Mouse (Mus musculus): ENCODE measurements around the gene Zbtb42. TPM values are rescaled to one million over a fixed set of nuclear protein-coding genes. Genes with fewer than 3 reads are reported as not detected.

Gene Zbtb42
- total and polyA plus RNA-seq, 2 experiments from 2014 or later = 3.3 to 3.7 TPM

DNA sequence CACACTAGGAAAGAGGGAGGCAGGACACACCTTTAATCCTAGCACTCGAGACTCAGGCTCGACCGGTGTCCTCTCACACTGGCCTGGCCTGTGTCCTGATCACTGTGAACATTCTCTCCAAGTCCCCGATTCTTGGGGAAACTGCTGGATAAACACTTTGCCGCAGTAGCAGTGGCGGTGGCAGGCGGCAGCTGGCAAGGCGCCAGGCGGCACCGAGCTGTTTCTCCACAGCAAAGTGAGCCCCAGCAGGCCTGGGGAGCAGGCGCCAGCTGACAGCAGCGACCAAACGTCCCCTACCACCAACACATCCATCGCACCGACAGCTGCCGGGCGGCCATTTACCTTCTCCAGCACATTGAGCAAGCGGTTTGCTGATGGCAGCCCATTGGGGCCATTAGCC, 13.2 kb upstream of the Zbtb42 start:
- Histone ChIP-seq H3K9ac (replicated peaks; ENCODE audit: low read length) (peak overlapping the region; percentile 24; the same call in 1 of the 2 replicates), H3K4me1 (ENCODE audit: insufficient read depth, low read length) (peaks cover 43% of the 10 kb centered on the region), H3K27ac (peak overlapping the region; percentile 82), H3K9me3 (ENCODE audit: low read length) (no peaks in the 10 kb centered on the region), H3K36me3 (ENCODE audit: insufficient read depth, low read length) (peaks cover 37% of the 10 kb centered on the region), H3K4me3 (ENCODE audit: low read length) (no peak overlapping the region), H3K27me3 (ENCODE audit: insufficient read depth, low read length) (no peaks in the 10 kb centered on the region), H3K4me2 (ENCODE audit: low read depth, low read length) (peak overlapping the region; percentile 21; the same call in 1 of the 2 replicates)
- DNase-seq (ENCODE audit: low spot score) (peak; percentile 87), ATAC-seq (peak; percentile 3; the same call in 1 of the 2 replicates)
- 12% methylated on average over 18 of the region's 18 CpGs for WGBS
- no peak for TF ChIP-seq CTCF (IDR thresholded peaks at IDR 0.05; ENCODE audit: low read depth)

DNA sequence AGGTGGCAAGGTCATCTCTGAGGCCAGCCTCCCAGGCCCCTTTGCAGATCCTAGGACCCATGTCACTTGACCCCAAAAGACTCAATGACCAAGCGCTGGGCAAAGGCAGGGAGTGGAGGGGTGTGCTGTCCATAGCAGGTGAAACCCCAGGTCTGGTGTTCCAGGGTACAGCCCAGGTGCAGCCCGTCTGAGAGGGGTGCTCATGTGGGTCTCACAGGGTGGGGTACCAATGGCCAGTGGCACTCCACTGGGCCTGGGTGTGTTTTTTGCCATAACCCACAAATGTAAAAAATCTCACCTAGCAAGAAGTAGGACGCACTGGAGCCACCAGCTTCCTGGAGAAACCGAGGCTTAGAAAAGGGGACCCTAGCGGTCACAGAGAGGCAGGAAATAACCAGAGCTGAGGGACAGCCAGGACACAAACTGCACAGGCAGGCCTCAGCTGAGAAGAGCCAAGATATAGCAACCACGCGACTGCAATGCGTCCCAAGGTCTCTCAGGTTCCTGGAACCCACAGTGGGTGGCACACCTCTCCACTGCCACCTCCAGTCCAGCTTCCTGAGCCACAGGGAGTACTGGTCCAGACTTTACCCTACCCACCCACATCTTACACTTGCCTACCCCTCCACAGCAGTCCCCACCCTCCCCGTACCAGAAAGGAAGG, 12.6 kb upstream of the Zbtb42 start:
- Histone ChIP-seq H3K4me2 (ENCODE audit: low read depth, low read length) (peak overlapping the region; percentile 21; the same call in 1 of the 2 replicates), H3K36me3 (ENCODE audit: insufficient read depth, low read length) (peaks cover 43% of the 10 kb centered on the region), H3K27ac (peak overlapping the region; percentile 82), H3K9ac (replicated peaks; ENCODE audit: low read length) (no peak overlapping the region; the same call in 1 of the 2 replicates), H3K9me3 (ENCODE audit: low read length) (no peaks in the 10 kb centered on the region), H3K4me1 (ENCODE audit: insufficient read depth, low read length) (peaks cover 40% of the 10 kb centered on the region), H3K27me3 (ENCODE audit: insufficient read depth, low read length) (no peaks in the 10 kb centered on the region), H3K4me3 (ENCODE audit: low read length) (no peak overlapping the region)
- TF ChIP-seq CTCF (IDR thresholded peaks at IDR 0.05; ENCODE audit: low read depth) = no peak
- DNase-seq (ENCODE audit: low spot score) (no peak), ATAC-seq (no peak)
- 71% methylated on average over 9 of the region's 9 CpGs for WGBS

DNA sequence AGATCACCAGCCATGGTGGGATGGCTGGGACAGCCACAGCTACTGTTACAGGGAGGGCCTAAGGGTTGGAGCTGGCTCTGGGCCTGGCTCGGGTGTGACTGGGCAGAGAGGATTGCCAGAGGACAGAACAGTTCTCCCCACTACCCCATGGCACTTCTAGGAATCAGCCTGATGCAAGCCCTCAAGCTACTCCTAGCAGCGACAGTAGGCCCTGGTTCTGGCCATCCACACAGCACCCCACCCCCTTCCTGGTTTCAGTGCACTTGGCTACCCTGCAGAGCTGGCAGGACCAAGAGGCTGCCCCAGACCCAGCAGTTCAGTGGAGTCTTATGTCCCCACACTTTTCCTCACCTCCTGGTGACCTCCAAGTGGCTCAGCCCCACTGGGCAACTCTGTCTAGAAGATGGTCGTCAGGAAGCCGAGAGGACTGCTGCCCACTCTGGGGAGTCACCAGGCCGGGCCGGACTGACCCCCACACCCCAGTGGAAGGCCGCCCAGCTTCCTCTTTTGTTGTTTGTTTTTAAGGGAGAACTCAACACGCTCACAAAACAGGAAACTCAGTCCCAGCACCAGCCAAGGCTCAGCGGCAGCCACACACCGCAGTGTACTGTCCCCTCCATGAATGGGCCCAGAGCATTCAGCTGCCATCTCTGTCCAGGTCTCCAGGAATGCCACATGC, 10.9 kb upstream of the Zbtb42 start:
- ATAC-seq = no peak; the same call in 1 of the 2 replicates
- Histone ChIP-seq H3K9me3 (ENCODE audit: low read length) (no peaks in the 10 kb centered on the region), H3K27ac (peak overlapping the region; percentile 36; the same call in 1 of the 2 replicates), H3K4me3 (ENCODE audit: low read length) (no peak overlapping the region), H3K36me3 (ENCODE audit: insufficient read depth, low read length) (peaks cover 42% of the 10 kb centered on the region), H3K27me3 (ENCODE audit: insufficient read depth, low read length) (no peaks in the 10 kb centered on the region), H3K9ac (replicated peaks; ENCODE audit: low read length) (no peak overlapping the region), H3K4me2 (ENCODE audit: low read depth, low read length) (no peak overlapping the region), H3K4me1 (ENCODE audit: insufficient read depth, low read length) (peaks cover 54% of the 10 kb centered on the region)
- 61% methylated on average over 10 of the region's 10 CpGs for WGBS
- no peak for TF ChIP-seq CTCF (IDR thresholded peaks at IDR 0.05; ENCODE audit: low read depth)
- no peak for DNase-seq (ENCODE audit: low spot score)

DNA sequence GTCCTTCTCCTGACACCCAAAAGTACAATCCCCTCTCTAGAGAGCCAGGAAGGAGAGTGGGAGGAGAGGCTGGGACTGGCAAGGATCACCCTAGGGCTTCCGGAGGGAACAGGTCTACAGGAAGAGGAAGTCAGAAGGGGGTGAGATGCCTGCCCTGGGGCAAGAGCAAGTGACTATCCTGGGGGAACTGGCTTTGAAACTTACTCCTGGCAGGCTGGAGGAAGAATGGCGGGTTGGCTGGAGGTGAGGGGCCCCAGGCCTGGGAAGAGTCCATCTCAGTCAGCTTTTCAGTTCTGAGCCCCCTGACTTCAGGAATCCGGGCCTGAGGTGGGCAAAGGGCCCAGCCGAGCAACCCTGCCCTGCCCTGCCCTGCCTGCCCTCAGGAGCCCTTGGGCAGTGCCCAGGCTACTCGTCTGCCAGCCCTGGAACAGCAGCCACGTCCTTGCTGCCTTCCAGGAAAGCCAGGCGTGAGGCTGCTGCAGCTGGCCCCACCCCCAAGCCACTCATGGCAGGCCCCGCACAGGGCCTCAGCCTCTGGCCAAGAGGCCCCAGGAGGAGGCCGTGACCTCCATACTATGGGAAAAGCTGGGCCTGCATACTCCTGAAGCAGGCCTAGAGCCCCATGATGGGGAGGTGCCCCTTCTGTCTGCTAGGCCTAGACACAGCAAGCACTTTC, 7.8 kb upstream of the Zbtb42 start:
- Histone ChIP-seq H3K27me3 (ENCODE audit: insufficient read depth, low read length) (no peaks in the 10 kb centered on the region), H3K9me3 (ENCODE audit: low read length) (no peaks in the 10 kb centered on the region), H3K36me3 (ENCODE audit: insufficient read depth, low read length) (peaks cover 42% of the 10 kb centered on the region), H3K27ac (no peak overlapping the region), H3K4me3 (ENCODE audit: low read length) (no peak overlapping the region), H3K4me1 (ENCODE audit: insufficient read depth, low read length) (peaks cover 38% of the 10 kb centered on the region), H3K9ac (replicated peaks; ENCODE audit: low read length) (0 out of 2 replicates have a peak overlapping the region, but pooled peaks have one; percentile 22), H3K4me2 (ENCODE audit: low read depth, low read length) (peak overlapping the region; percentile 90; the same call in 1 of the 2 replicates)
- WGBS = 37% methylated on average over 9 of the region's 9 CpGs
- DNase-seq (ENCODE audit: low spot score) (no peak), ATAC-seq (no peak)
- no peak for TF ChIP-seq CTCF (IDR thresholded peaks at IDR 0.05; ENCODE audit: low read depth)

DNA sequence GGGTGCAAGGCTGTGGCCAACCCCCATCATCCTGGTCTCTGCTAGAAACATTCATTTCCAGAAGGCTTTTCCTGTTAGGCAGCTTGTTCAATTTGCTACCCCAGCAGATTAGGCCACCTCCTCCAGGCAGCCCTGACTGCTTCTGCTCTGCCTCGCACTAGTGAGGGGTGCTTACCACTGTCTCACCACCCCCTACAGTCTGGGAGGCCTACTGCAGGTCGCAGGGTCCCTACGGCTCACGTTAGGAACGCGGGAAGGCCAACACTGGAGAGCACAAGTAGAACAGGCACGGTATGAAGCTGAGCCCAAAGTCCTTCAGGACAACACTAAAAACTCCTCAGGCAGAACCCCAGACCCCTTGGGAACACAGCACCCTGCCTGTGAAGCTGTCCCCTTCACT, 6.7 kb upstream of the Zbtb42 start:
- 69% methylated on average over 7 of the region's 7 CpGs for WGBS
- H3K36me3 ChIP-seq (ENCODE audit: insufficient read depth, low read length) = peaks cover 41% of the 10 kb centered on the region
- H3K9ac ChIP-seq (replicated peaks; ENCODE audit: low read length) = 0 out of 2 replicates have a peak overlapping the region, but pooled peaks have one; percentile 22
- no peak for DNase-seq (ENCODE audit: low spot score)
- H3K4me1 ChIP-seq (ENCODE audit: insufficient read depth, low read length) = peaks cover 31% of the 10 kb centered on the region
- H3K4me3 ChIP-seq (ENCODE audit: low read length) = no peak overlapping the region
- no peaks in the 10 kb centered on the region for H3K27me3 ChIP-seq (ENCODE audit: insufficient read depth, low read length)
- no peak for ATAC-seq
- peak overlapping the region; percentile 90 for H3K4me2 ChIP-seq (ENCODE audit: low read depth, low read length)
- peak; percentile 42 for TF ChIP-seq CTCF (IDR thresholded peaks at IDR 0.05; ENCODE audit: low read depth)
- H3K9me3 ChIP-seq (ENCODE audit: low read length) = no peaks in the 10 kb centered on the region
- H3K27ac ChIP-seq = no peak overlapping the region

DNA sequence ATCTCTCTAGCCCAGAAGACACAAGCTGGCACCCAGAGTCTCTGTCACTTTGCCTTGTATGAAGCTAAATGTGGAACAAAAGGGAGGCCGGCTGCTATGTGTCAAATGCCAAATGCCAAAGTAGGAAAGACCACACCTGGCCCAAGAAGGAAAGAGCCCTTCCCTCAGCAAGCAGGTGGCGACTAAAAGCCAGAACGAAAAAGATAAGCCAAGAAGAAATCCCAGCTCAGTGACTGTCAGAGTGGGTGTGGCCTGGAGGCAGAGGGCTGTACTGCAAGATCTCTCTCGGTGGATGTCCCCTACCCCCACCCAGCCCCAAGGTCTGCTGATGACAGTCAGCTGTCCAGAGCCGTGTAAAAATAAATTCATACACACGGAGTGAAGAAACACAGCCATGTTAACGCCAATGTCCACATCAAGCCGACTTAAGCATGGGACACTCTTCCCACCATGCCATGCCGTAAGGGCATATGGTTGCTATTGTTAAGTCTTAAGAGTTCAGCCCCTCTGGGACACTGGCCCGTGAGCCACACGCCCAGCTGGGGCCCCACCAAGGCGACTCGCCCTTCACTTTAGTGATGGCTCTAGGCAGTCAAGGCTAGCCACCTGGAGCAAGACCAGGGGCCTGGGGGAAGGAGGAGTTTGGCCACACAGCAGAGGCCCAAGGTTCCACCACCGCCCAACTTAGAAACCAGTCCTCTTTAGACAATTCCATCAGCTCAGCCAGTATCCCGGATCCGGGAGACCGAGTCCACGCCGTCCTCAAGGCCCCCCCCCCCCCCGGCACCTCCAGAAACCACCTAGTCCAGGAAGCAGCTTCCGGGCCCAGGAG, 5.7 kb upstream of the Zbtb42 start:
- H3K36me3 ChIP-seq (ENCODE audit: insufficient read depth, low read length) = peaks cover 31% of the 10 kb centered on the region
- peaks cover 26% of the 10 kb centered on the region for H3K4me1 ChIP-seq (ENCODE audit: insufficient read depth, low read length)
- TF ChIP-seq CTCF (IDR thresholded peaks at IDR 0.05; ENCODE audit: low read depth) = peak; percentile 47
- H3K9ac ChIP-seq (replicated peaks; ENCODE audit: low read length) = peak overlapping the region; percentile 98
- H3K27me3 ChIP-seq (ENCODE audit: insufficient read depth, low read length) = 0 out of 2 replicates have a peak, but pooled peaks cover 1% of the 10 kb centered on the region
- WGBS = 1% methylated on average over 21 of the region's 21 CpGs
- H3K9me3 ChIP-seq (ENCODE audit: low read length) = no peaks in the 10 kb centered on the region
- H3K27ac ChIP-seq = peak overlapping the region; percentile 95
- H3K4me2 ChIP-seq (ENCODE audit: low read depth, low read length) = peak overlapping the region; percentile 90
- DNase-seq (ENCODE audit: low spot score) (peak; percentile 64), ATAC-seq (peak; percentile 48)
- peak overlapping the region; percentile 92 for H3K4me3 ChIP-seq (ENCODE audit: low read length)
